Mouse (Mus musculus) kidney, adult 8-10 months (tissue): Measurements from ENCODE around the gene Olfr49.
"Not testable (repeated sequence)": the region's sequence is repeated elsewhere in the genome, so short reads cannot be mapped to it uniquely, and the experiment has no call there.

ENCODE experiments used
- DNase-seq, 2 experiments: peaks; one replicate each; pipeline ENCODE4 v3.0.0; 2022

Gene Olfr49

DNA sequence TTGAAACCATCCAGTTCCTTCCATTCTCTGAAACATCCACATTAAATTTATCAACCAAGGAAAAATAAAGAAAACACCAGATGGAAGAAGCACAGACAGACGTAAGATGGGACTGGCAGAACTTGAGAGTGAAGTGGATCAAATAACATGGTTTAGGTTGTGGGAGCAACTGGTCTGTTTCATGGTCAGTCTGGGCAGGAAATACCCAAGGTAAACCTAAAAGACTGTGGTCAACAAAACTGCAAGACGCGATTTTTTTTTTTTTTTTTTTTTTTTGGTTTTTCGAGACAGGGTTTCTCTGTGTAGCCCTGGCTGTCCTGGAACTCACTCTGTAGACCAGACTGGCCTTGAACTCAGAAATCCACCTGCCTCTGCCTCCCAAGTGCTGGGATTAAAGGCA, 54.9 kb downstream of the Olfr49 start:
- DNase-seq = not testable (repeated sequence)

DNA sequence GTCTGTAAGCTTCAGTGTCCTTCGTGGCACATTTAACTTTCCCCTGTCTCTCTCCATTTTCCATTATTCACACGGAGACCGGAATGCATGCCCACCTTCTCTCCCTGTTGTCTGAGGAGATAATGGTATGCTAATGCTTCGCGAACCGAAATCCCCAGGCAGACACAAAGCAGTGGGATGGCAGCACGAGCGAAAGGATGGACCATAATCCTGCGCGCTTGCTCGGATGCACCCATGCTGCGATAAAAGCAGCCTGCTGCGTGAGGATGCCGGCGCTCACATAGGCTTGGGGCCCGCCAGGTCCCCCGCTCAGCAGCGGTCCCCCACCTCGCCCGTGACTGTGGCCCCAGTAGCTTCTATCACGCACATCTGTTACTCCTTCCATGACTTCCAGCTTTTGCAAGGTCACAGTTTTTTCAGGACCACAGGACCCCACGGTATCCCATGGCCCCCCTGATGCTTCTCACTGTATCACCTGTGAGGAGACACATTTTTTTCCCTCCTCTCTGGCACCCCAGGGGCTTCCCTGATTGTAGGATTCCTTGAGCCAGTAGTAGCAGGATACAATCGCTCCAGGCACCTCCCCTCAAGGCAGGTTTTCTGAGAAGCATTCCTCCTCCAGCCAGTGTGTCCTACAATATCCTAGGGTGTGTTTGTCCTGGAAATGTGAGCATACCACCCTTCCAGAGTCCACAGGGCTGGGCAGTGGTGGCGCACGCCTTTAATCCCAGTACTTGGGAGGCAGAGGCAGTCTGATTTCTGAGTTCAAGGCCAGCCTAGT, 55.6 kb downstream of the Olfr49 start:
- DNase-seq = no peak

DNA sequence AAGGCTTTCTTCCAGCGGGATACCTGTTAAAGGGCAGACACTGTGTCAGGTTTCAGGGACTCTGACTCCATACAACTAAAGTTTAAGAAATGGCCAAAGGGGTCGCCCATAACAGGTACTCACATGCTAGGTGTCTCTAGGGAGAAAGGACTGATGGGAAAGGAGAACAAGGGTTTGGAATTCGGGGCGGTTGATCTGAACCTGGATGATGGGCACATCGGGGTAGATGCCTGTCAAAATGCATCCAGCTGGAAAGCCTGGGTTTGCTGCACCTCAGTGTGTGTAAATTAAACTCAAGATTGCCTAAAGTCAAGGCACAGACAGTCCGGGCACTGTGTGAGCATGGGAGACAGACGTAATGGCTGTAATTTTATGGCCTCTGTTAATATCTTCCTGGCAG, 56.2 kb downstream of the Olfr49 start:
- no peak for DNase-seq
